11 mouse cellular contexts compared by ENCODE assay signal in the genomic region with DNA sequence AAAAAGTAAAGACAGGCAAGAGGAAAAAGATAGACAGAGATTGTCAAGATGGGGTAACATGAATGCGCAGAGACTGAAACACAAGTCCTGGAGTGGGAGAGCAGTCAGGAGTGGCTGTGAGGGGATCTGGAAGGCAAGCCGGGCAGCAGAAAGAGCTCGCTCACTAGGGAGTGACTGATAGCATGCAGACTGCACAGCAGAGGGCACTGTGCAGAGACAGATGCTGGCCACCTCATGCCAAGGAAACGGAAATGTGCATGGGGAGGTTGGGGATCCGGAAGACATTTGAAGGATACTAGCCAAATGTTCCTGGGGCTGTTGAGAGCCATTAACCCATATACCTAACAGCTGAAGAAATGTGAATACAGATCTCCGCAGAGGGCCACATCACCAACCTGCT. TPM values are rescaled to one million over a fixed set of nuclear protein-coding genes. Genes with fewer than 3 reads are reported as not detected.
DNase-seq lines count a peak whose midpoint lies in the region; ATAC-seq and TF ChIP-seq lines count a peak whose summit lies in the region.
"Had no signal": no experiment of that assay in that cellular context is flagged by ENCODE, and none has a peak within 500 bp of the region (broad histone marks: within the 10 kb centered on the region; RNA-seq: fewer than 3 reads in every experiment).

No protein-coding gene starts in this region.

- peak; percentile 19 for DNase-seq in embryonic facial prominence, embryonic 11.5 days (ENCODE audit: low spot score)
- no peak for DNase-seq in embryonic facial prominence, embryonic 10.5 days (ENCODE audit: low spot score)
- DNase-seq in left cerebral cortex, adult 2 months (ENCODE audit: extremely low spot score in 1 of 2, low spot score in 2 of 2), result no peak
- DNase-seq in left cerebral cortex, adult 8-10 months (ENCODE audit: low spot score in 2 of 2), result no peak
- no peak for DNase-seq in limb, embryonic 10.5 days (ENCODE audit: low spot score)
- no peak for DNase-seq in kidney, adult 18-20 months
- DNase-seq: lung, postnatal 36 days; thymus, adult 2 months had no signal

- TF ChIP-seq POLR2A in cortical plate, adult 2 months (IDR thresholded peaks at IDR 0.05; ENCODE audit: extremely low read depth, insufficient read depth, low read length), result no peak

- ATAC-seq in embryonic facial prominence, embryonic 11.5 days (replicated peaks; ENCODE audit: insufficient number of reproducible peaks, low FRiP score, low TSS enrichment, low read depth), result no peak

- no peak overlapping the region for H3K4me2 ChIP-seq in embryonic facial prominence, embryonic 11.5 days (ENCODE audit: low read depth, low read length)
- H3K4me2 ChIP-seq: heart, embryonic 13.5 days had no signal

- H3K4me1 ChIP-seq in embryonic facial prominence, embryonic 11.5 days (ENCODE audit: control insufficient read depth, insufficient read depth, low read length), result no peaks in the 10 kb centered on the region
- H3K4me1 ChIP-seq in embryonic facial prominence, embryonic 10.5 days, result no peaks in the 10 kb centered on the region
- 0 out of 2 replicates have a peak, but pooled peaks cover 2% of the 10 kb centered on the region for H3K4me1 ChIP-seq in E14TG2a.4 (replicated peaks; ENCODE audit: low read depth, low read length)
- no peaks in the 10 kb centered on the region for H3K4me1 ChIP-seq in cortical plate, adult 2 months (ENCODE audit: control insufficient read depth, insufficient read depth, low read length)
- no peaks in the 10 kb centered on the region for H3K4me1 ChIP-seq in limb, embryonic 10.5 days
- H3K4me1 ChIP-seq: heart, embryonic 13.5 days had no signal

- H3K27ac ChIP-seq in embryonic facial prominence, embryonic 11.5 days (replicated peaks; ENCODE audit: low read depth, low read length), result no peak overlapping the region
- H3K27ac ChIP-seq in embryonic facial prominence, embryonic 10.5 days (replicated peaks), result no peak overlapping the region
- no peak overlapping the region for H3K27ac ChIP-seq in left cerebral cortex, adult 2 months
- H3K27ac ChIP-seq in cortical plate, adult 2 months (ENCODE audit: insufficient read depth, low read length), result no peak overlapping the region
- H3K27ac ChIP-seq in limb, embryonic 10.5 days, result no peak overlapping the region
- H3K27ac ChIP-seq: heart, embryonic 13.5 days had no signal

- peak; percentile 29 for TF ChIP-seq CTCF in left cerebral cortex, adult 2 months (IDR thresholded peaks at IDR 0.05)
- TF ChIP-seq CTCF in E14TG2a.4 (conservative IDR thresholded peaks at IDR 0.05; ENCODE audit: low read length), result 0 out of 2 replicates have a peak, but pooled peaks have one; percentile 8
- peak; percentile 56 for TF ChIP-seq CTCF in cortical plate, adult 2 months (IDR thresholded peaks at IDR 0.05; ENCODE audit: extremely low read depth, insufficient read depth, low read length)

- 58% methylated on average over 6 of the region's 6 CpGs for WGBS in embryonic facial prominence, embryonic 11.5 days
- WGBS in embryonic facial prominence, embryonic 10.5 days, result 75% methylated on average over 6 of the region's 6 CpGs
- WGBS in limb, embryonic 10.5 days, result 76% methylated on average over 6 of the region's 6 CpGs

- no peak overlapping the region for H3K4me3 ChIP-seq in embryonic facial prominence, embryonic 11.5 days (ENCODE audit: low read depth, low read length)
- no peak overlapping the region for H3K4me3 ChIP-seq in embryonic facial prominence, embryonic 10.5 days
- no peak overlapping the region for H3K4me3 ChIP-seq in left cerebral cortex, adult 2 months
- no peak overlapping the region for H3K4me3 ChIP-seq in E14TG2a.4 (replicated peaks; ENCODE audit: low read length)
- no peak overlapping the region for H3K4me3 ChIP-seq in cortical plate, adult 2 months (ENCODE audit: insufficient read depth, low read length)
- no peak overlapping the region for H3K4me3 ChIP-seq in limb, embryonic 10.5 days
- H3K4me3 ChIP-seq: heart, embryonic 13.5 days had no signal

- H3K27me3 ChIP-seq in embryonic facial prominence, embryonic 11.5 days (ENCODE audit: control insufficient read depth, insufficient read depth, low read length), result no peaks in the 10 kb centered on the region
- no peaks in the 10 kb centered on the region for H3K27me3 ChIP-seq in embryonic facial prominence, embryonic 10.5 days (replicated peaks; ENCODE audit: low read depth, poor library complexity, severe bottlenecking)
- H3K27me3 ChIP-seq in E14TG2a.4 (ENCODE audit: insufficient read depth, low read length), result no peaks in the 10 kb centered on the region
- H3K27me3 ChIP-seq in limb, embryonic 10.5 days (ENCODE audit: low read depth, poor library complexity, severe bottlenecking), result no peaks in the 10 kb centered on the region
- H3K27me3 ChIP-seq: heart, embryonic 13.5 days had no signal

- no peaks in the 10 kb centered on the region for H3K9me3 ChIP-seq in embryonic facial prominence, embryonic 11.5 days (replicated peaks; ENCODE audit: control insufficient read depth, low read length)
- no peaks in the 10 kb centered on the region for H3K9me3 ChIP-seq in embryonic facial prominence, embryonic 10.5 days
- H3K9me3 ChIP-seq in E14TG2a.4 (ENCODE audit: low read length), result no peaks in the 10 kb centered on the region
- no peaks in the 10 kb centered on the region for H3K9me3 ChIP-seq in limb, embryonic 10.5 days (replicated peaks)
- H3K9me3 ChIP-seq: heart, embryonic 13.5 days had no signal

- no peaks in the 10 kb centered on the region; the same call in 1 of the 2 replicates for H3K36me3 ChIP-seq in embryonic facial prominence, embryonic 11.5 days (replicated peaks; ENCODE audit: control insufficient read depth, insufficient read depth, low read depth, low read length)
- H3K36me3 ChIP-seq in embryonic facial prominence, embryonic 10.5 days (replicated peaks), result peaks cover 45% of the 10 kb centered on the region
- H3K36me3 ChIP-seq in E14TG2a.4 (ENCODE audit: insufficient read depth, low read length), result peaks cover 62% of the 10 kb centered on the region
- H3K36me3 ChIP-seq in limb, embryonic 10.5 days, result peaks cover 47% of the 10 kb centered on the region

- intact Hi-C loops in left cerebral cortex, adult 2 months (cut with DNase I), result loop anchor here (5.0 kb wide), 1 partner anchor 180 kb away; no protein-coding TSS in a partner anchor

- no peak overlapping the region for H3K9ac ChIP-seq in embryonic facial prominence, embryonic 11.5 days (replicated peaks; ENCODE audit: low read length)
- H3K9ac ChIP-seq: heart, embryonic 13.5 days had no signal

RNA-seq across cellular contexts. Expression of gene Stard3nl, which starts 33.2 kb away (rescaled TPM):
- polyA plus RNA-seq in embryonic facial prominence, embryonic 11.5 days (2014; fragmentation: Nextera tagmentation; extraction: Ambion mirVana), result 132 and 141 TPM in 2 replicates
- polyA plus RNA-seq in embryonic facial prominence, embryonic 10.5 days (2016; fragmentation: Nextera tagmentation; extraction: Ambion mirVana), result 102 and 104 TPM in 2 replicates
- total RNA-seq in left cerebral cortex, adult 2 months (2021), result 10 to 100 TPM; 63.8 to 69.7 TPM
- 10 to 100 TPM; 58.7 to 66.9 (median 63.6) TPM for total RNA-seq in left cerebral cortex, adult 8-10 months (2022)
- polyA plus RNA-seq in cortical plate, adult 2 months (2012; rRNA removed), result 90.0 and 94.4 TPM in 2 replicates
- 98.4 and 100 TPM in 2 replicates for polyA plus RNA-seq in limb, embryonic 10.5 days (2016; fragmentation: Nextera tagmentation; extraction: Ambion mirVana)
